Mouse (Mus musculus): Measurements from ENCODE around the gene Fbxl20.

GRCm38 (mm10) chr11:98061441-98061840 lies 88.8 kb downstream of the Fbxl20 start:
- TF ChIP-seq POLR2A (IDR thresholded peaks at IDR 0.05; ENCODE audit: extremely low read depth, insufficient read depth, low read length) (no peak), CTCF (IDR thresholded peaks at IDR 0.05; ENCODE audit: low read depth, low read length) (no peak)
